Mouse (Mus musculus): Measurements from ENCODE around the gene Il3. TPM values are rescaled to one million over a fixed set of nuclear protein-coding genes. Genes with fewer than 3 reads are reported as not detected.
"Not testable (repeated sequence)": the region's sequence is repeated elsewhere in the genome, so short reads cannot be mapped to it uniquely, and the experiment has no call there.

Il3 gene
- polyA plus RNA-seq, 1 experiment from 2014 or later, result not detected

DNA sequence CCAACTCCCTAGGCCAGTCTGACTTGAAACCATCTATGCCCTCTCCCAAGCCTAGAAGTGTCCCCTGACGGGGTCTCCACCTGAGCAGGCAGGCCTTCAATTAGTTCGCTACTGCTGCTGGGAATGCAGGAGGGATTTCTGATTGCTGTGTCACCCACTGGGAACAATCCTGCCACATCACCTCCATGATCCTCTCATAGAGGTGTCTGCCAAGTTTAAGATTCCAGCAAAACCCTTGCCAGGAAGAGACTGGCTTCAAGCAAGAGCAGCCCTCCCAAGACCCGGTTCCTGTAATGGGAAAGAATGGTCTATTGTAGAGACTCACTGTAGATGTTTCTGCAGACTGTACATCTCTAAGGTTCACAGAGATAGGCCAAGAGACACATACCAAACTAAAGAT is 35.5 kb upstream of the Il3 start:
- Histone ChIP-seq H3K9me3 (peaks cover 3% of the 10 kb centered on the region; the same call in 1 of the 2 replicates), H3K4me1 (peaks cover 30% of the 10 kb centered on the region), H3K36me3 (replicated peaks) (no peaks in the 10 kb centered on the region), H3K27ac (no peak overlapping the region), H3K4me3 (no peak overlapping the region), H3K27me3 (ENCODE audit: poor library complexity, severe bottlenecking) (peaks cover 24% of the 10 kb centered on the region; the same call in 1 of the 2 replicates)
- WGBS, result 90% methylated on average over 3 of the region's 3 CpGs
- no peak for DNase-seq (ENCODE audit: extremely low spot score, low spot score)

DNA sequence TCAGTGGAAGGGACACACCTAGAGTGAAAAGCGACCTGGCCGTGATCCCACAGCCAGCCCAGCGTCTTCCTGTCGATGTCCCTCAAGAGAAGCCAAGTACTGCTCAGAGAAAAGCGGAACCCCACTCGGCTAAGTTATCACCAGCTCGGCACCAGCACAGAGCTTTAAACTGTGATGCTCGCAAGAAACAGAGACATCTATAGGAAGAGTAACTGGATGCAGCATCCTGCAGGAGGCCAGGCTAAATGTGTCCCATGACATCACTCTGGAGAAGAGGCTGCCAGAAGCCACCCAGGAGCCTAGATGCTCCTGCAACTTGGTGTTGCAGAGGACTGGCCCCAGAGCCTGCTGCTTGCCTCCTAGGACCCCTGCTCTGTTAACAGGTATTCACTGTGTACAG is 34.9 kb upstream of the Il3 start:
- peaks cover 24% of the 10 kb centered on the region; the same call in 1 of the 2 replicates for H3K27me3 ChIP-seq (ENCODE audit: poor library complexity, severe bottlenecking)
- no peak overlapping the region for H3K27ac ChIP-seq
- H3K4me1 ChIP-seq, result peaks cover 30% of the 10 kb centered on the region
- DNase-seq (ENCODE audit: extremely low spot score, low spot score), result no peak
- H3K4me3 ChIP-seq, result no peak overlapping the region
- 88% methylated on average over 8 of the region's 8 CpGs for WGBS
- no peaks in the 10 kb centered on the region for H3K36me3 ChIP-seq (replicated peaks)
- peaks cover 3% of the 10 kb centered on the region; the same call in 1 of the 2 replicates for H3K9me3 ChIP-seq

DNA sequence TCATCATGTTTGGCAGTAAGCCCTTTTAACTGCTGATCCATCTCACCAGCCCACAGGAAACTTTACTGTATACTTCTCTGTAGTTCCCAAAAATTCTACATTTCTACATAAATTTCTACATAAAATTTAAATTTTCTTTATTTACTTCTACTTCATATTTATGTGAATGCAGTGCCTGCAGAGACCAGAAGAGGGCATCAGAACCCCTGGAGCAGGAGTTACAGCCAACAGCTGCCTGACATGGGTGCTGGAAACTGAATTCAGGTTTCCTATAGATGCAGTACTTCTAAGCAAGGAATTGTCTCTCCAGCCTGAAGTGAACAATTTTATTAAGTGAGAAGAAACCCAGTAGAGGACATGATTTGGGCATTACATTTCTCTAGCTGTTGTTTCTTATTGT is 31.7 kb upstream of the Il3 start:
- peaks cover 3% of the 10 kb centered on the region; the same call in 1 of the 2 replicates for H3K9me3 ChIP-seq
- H3K27me3 ChIP-seq (ENCODE audit: poor library complexity, severe bottlenecking), result peaks cover 9% of the 10 kb centered on the region; the same call in 1 of the 2 replicates
- DNase-seq (ENCODE audit: extremely low spot score, low spot score), result no peak
- no peak overlapping the region for H3K4me3 ChIP-seq
- H3K4me1 ChIP-seq, result peaks cover 6% of the 10 kb centered on the region
- H3K27ac ChIP-seq, result no peak overlapping the region
- no peaks in the 10 kb centered on the region for H3K36me3 ChIP-seq (replicated peaks)

DNA sequence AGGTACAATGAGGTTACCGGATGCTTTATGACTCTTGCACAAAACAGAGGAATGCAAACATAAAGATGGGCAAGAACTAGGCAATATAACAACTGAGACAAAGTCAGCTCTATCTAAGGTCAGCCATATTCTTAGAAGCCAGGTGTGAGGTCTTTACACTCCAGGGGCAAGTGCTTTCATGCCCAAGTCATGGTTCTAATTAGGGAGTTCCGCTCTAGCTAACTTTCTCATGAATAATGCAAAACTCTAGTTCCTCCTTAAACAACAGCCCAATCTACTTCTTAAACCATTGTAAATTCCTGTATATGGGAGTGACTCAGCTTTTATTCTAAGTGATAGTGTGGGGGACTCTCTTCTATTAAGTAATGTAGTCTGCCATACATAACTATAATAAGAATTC is 30.4 kb upstream of the Il3 start:
- not testable (repeated sequence) for H3K36me3 ChIP-seq (replicated peaks); DNase-seq (ENCODE audit: extremely low spot score, low spot score); H3K27ac ChIP-seq; H3K27me3 ChIP-seq (ENCODE audit: poor library complexity, severe bottlenecking); H3K9me3 ChIP-seq; H3K4me1 ChIP-seq; H3K4me3 ChIP-seq
- WGBS, result 91% methylated on average over 2 of the region's 2 CpGs

DNA sequence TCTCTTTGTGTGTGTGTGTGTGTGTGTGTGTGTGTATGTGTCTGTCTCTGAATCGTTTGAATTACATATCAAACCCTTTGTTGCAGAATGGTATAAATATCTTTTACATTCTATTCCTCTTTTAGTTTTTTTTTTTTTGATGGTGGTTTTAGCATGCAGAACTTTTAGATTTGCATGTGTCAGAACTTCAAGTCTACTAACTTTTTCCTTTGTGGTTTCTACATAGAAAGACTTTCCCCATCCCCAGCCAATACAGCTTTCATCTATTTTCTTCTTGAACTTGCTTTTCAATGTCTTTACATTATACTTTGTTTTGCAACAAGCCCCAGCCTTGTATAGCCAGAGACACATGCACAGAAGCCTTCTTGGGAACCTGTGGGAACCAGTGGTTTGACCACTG is 29.7 kb upstream of the Il3 start:
- Histone ChIP-seq H3K9me3 (peaks cover 3% of the 10 kb centered on the region; the same call in 1 of the 2 replicates), H3K4me1 (no peaks in the 10 kb centered on the region), H3K36me3 (replicated peaks) (no peaks in the 10 kb centered on the region), H3K4me3 (no peak overlapping the region), H3K27ac (no peak overlapping the region), H3K27me3 (ENCODE audit: poor library complexity, severe bottlenecking) (peaks cover under 1% of the 10 kb centered on the region; the same call in 1 of the 2 replicates)
- DNase-seq (ENCODE audit: extremely low spot score, low spot score), result no peak
- 94% methylated on average over 1 of the region's 1 CpGs for WGBS

DNA sequence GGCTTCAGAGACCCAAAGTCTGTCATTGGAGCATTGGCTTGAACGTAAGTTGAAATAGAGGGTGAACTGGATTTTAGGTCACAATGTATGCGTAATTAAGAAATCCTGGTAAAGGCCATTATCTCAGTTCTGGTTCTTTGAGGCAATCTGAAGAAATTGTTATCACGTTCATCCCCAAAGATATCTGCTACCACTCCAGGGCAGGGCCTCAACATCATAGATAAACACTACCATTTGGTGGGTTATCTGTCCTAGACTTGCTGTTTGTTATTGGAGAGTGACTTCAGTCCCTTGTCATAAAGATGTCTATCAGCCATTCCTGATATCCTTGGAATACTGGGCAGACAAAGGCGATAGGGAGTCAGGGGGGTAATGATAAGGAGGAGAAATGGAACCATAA is 28.9 kb upstream of the Il3 start:
- Histone ChIP-seq H3K36me3 (replicated peaks) (no peaks in the 10 kb centered on the region), H3K27ac (no peak overlapping the region), H3K9me3 (peaks cover 3% of the 10 kb centered on the region; the same call in 1 of the 2 replicates), H3K4me3 (no peak overlapping the region), H3K27me3 (ENCODE audit: poor library complexity, severe bottlenecking) (no peaks in the 10 kb centered on the region), H3K4me1 (no peaks in the 10 kb centered on the region)
- no peak for DNase-seq (ENCODE audit: extremely low spot score, low spot score)
- WGBS, result 89% methylated on average over 4 of the region's 4 CpGs

DNA sequence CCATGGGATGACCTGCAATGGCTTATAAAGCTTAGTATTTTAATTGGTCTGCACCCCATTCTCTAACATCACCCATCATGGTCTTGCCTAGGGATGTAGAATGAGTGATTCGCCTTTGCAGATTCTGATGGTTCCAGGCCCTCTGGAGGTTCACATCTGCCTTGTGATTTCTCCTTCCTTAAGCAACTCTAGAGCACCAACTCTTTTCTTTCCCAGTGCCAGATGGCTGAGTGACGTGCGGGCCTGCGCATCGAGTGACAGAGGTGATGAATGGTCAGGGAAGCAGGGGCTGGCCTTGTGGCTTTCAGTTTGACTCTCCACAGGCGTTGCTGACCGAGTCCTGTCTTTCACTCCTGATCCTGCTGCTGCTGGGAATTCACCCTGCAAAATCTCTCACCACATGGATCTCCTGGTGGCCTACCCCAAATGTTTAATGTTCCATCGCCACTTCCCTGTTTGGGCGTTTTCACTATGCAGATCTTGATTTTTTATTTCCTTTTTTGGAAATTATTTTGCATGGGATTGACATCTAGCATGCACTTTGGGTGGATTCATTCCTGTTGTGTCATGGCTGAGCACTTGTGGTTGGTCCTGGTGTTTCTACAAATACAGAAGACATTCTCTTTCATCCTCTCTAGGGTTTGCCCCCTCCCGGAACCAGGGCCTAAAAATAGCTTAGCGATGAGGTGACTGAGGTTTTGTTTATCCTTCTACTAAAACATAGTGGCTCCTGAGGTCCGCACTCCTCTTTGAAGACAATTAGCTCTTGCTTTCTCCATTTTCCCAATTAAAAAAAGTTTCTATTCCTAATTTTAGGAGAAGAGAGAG is 27.1 kb upstream of the Il3 start:
- H3K4me1 ChIP-seq, result no peaks in the 10 kb centered on the region
- H3K27me3 ChIP-seq (ENCODE audit: poor library complexity, severe bottlenecking), result no peaks in the 10 kb centered on the region
- 87% methylated on average over 12 of the region's 12 CpGs for WGBS
- no peak overlapping the region for H3K27ac ChIP-seq
- no peaks in the 10 kb centered on the region for H3K36me3 ChIP-seq (replicated peaks)
- no peak overlapping the region for H3K4me3 ChIP-seq
- no peak for DNase-seq (ENCODE audit: extremely low spot score, low spot score)
- peaks cover 3% of the 10 kb centered on the region; the same call in 1 of the 2 replicates for H3K9me3 ChIP-seq

DNA sequence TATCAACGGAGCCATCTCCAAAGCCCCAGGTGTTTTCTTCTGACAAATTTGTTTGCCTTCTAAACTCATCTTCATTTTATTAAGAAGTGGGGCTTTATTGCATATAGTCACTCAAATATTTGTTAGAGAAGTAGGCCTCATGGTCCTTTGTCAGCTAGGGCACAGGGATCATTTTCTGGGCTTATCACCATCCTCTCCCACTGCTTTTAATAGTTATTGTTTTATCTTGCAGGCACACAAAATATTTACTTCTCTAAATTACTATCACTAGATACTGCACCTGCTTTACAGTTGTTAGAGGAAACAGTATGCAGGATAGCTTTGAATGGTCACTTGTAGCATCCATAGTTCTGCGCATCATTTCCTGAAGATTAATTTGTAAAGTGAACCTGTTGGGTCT is 25.1 kb upstream of the Il3 start:
- 87% methylated on average over 2 of the region's 2 CpGs for WGBS
- Histone ChIP-seq H3K27me3 (ENCODE audit: poor library complexity, severe bottlenecking) (no peaks in the 10 kb centered on the region), H3K9me3 (no peaks in the 10 kb centered on the region; the same call in 1 of the 2 replicates), H3K4me3 (no peak overlapping the region), H3K36me3 (replicated peaks) (no peaks in the 10 kb centered on the region), H3K4me1 (no peaks in the 10 kb centered on the region), H3K27ac (no peak overlapping the region)
- no peak for DNase-seq (ENCODE audit: extremely low spot score, low spot score)

DNA sequence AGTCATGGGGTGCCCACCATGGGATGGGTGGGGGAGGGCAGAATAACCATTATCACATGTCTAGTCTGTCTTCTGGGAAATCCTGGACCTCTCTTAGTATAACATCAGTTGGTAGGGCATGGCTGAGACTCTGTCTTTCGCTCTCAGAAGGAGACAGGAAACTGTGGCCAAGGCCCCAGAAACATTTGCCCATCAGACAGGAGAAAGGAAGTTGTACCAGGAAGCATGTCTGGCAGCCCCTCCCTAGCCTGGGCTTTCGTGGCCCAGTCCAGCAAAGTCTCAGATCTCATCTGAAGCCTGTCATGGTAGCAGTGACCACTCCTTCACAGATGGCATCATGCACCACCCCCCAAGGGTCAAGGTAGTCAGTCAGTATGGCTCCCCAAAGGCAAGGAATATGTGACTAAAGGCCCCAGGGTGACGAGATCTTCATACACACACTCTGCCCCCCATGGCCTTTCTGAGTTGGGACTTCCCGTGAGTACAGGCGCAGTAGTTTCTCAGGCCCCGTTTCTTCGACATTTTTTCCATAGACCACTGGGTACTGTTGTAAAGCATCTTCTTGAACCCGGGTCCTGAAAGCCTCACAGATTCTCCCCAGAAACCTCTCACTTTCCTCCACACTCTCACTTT is 20.9 kb upstream of the Il3 start:
- no peaks in the 10 kb centered on the region for H3K36me3 ChIP-seq (replicated peaks)
- no peak for DNase-seq (ENCODE audit: extremely low spot score, low spot score)
- H3K4me3 ChIP-seq, result no peak overlapping the region
- H3K9me3 ChIP-seq, result no peaks in the 10 kb centered on the region
- H3K27me3 ChIP-seq (ENCODE audit: poor library complexity, severe bottlenecking), result no peaks in the 10 kb centered on the region
- H3K4me1 ChIP-seq, result no peaks in the 10 kb centered on the region
- WGBS, result 85% methylated on average over 8 of the region's 8 CpGs
- no peak overlapping the region for H3K27ac ChIP-seq

DNA sequence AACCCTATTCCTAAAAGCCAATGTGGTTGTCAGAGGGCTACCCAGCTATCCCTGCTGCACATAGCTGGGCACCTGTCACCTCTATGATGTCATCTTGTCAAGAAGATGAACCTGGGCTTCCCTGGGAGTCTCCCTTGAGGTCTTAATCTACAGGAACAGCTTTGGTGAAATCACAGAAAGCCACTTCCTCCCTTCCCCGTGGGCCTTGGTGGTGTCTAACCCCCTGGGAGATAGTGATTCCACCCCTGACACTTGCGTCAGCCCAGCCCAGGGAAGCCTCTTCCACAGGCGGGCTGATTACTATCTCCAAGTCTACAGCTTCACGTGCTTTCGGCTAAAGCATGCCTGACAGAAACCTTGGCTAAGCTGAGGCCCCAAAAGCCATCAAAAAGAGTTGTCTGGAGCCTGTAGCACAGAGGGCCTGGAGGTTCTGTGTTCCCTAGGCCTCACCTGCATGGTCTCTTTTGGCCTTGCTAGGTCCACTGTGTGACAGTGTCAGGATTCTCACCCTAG is 4.4 kb upstream of the Il3 start:
- no peak for DNase-seq (ENCODE audit: extremely low spot score, low spot score)
- no peaks in the 10 kb centered on the region for H3K9me3 ChIP-seq
- no peak overlapping the region for H3K27ac ChIP-seq
- 91% methylated on average over 5 of the region's 5 CpGs for WGBS
- no peak overlapping the region for H3K4me3 ChIP-seq
- no peaks in the 10 kb centered on the region for H3K36me3 ChIP-seq (replicated peaks)
- no peaks in the 10 kb centered on the region for H3K27me3 ChIP-seq (ENCODE audit: poor library complexity, severe bottlenecking)
- peaks cover 6% of the 10 kb centered on the region; the same call in 1 of the 2 replicates for H3K4me1 ChIP-seq

DNA sequence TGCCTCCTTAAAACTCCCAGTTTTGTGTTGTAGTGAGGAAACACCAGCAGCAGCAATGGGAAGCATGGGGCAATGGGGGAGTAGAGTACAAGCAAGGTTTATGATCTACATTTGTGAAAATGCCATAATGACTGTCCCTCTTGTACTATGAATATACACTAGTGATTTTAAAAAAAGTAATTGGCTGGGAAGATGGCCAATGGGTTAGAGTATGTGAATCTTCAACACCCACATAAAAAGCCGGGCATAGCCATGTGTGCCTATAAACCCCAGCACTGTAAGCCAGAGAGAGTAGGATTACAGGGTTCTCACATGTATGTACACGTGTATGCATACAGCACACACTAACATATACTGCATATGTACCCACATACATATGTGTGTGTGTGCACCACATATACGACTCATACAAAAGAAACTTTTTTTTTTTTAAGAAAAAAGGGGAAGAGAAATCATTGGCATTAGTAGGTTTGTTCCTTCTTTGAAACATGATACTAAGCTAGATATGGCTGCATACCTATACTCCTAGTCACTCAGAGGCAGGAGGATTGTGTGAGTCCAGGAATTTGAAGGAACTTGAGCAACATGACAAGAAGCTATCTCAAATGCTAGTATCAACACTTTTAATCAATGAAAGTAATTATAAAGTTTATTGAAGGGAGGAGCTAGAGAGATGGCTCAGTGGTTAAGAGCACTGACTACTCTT is 2.3 kb upstream of the Il3 start:
- H3K9me3 ChIP-seq, result no peaks in the 10 kb centered on the region
- no peak overlapping the region for H3K27ac ChIP-seq
- H3K27me3 ChIP-seq (ENCODE audit: poor library complexity, severe bottlenecking), result no peaks in the 10 kb centered on the region
- WGBS, result 82% methylated on average over 3 of the region's 3 CpGs
- H3K4me3 ChIP-seq, result no peak overlapping the region
- DNase-seq (ENCODE audit: extremely low spot score, low spot score), result no peak
- H3K36me3 ChIP-seq (replicated peaks), result no peaks in the 10 kb centered on the region
- H3K4me1 ChIP-seq, result peaks cover 6% of the 10 kb centered on the region; the same call in 1 of the 2 replicates

DNA sequence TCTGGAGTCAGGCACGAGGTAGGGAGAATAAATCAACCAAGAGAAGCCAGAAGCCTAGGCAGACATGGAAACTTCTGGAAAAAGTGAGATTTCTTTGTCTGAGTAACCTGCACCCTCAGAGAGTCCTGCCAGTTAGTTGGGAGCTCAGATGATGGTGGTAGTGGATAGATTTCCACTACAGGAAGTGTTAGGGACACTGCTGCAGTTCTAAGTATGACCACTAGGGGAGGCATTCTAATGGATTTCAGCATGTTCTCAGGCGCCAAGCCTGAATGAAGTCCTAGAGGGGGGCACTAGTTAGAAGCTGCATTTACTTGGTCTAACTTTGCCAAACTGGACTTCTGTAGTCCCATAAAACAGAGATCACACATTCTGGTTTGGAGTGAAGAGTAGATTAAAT is 2.5 kb downstream of the Il3 start:
- H3K36me3 ChIP-seq (replicated peaks), result no peaks in the 10 kb centered on the region
- DNase-seq (ENCODE audit: extremely low spot score, low spot score), result peak; percentile 43
- no peaks in the 10 kb centered on the region for H3K4me1 ChIP-seq
- H3K4me3 ChIP-seq, result no peak overlapping the region
- H3K27ac ChIP-seq, result no peak overlapping the region
- no peaks in the 10 kb centered on the region for H3K9me3 ChIP-seq
- WGBS, result 58% methylated on average over 2 of the region's 2 CpGs
- no peaks in the 10 kb centered on the region for H3K27me3 ChIP-seq (ENCODE audit: poor library complexity, severe bottlenecking)

Measured in forebrain, embryonic 10.5 days (tissue).